Mouse (Mus musculus) bone marrow macrophage, adult 2 months (primary cell): Measurements from ENCODE around the gene Syn3.

Experiments used
- CTCF ChIP-seq: IDR thresholded peaks from 2 replicates; pipeline ENCODE4 v1.5.1; 2012; ENCODE audit warnings: low read depth, mild to moderate bottlenecking, low read length, moderate library complexity
- POLR2A ChIP-seq: IDR thresholded peaks from 2 replicates; pipeline ENCODE4 v1.6.1; 2012; ENCODE audit warnings: mild to moderate bottlenecking, low read depth, low read length, borderline replicate concordance

- TF ChIP-seq POLR2A (no peak), CTCF (no peak)
These were observed 294.8 kb downstream of the Syn3 start for GRCm38 (mm10) chr10:86203915-86204314.
